8 mouse cellular contexts compared by ENCODE assay signal in genomic region chr1:180811596-180812462, GRCm38 (mm10). TPM values are rescaled to one million over a fixed set of nuclear protein-coding genes. Genes with fewer than 3 reads are reported as not detected.
DNase-seq lines count a peak whose midpoint lies in the region; ATAC-seq and TF ChIP-seq lines count a peak whose summit lies in the region.

No protein-coding gene starts in this region.

- peak overlapping the region; percentile 44 for H3K4me2 ChIP-seq in forebrain, embryonic 16.5 days (ENCODE audit: low read length)
- H3K4me2 ChIP-seq in limb, embryonic 12.5 days = peak overlapping the region; percentile 58

- TF ChIP-seq CTCF in lung, adult 2 months (IDR thresholded peaks at IDR 0.05; ENCODE audit: insufficient read depth, low read length) = peak; percentile 28; the same call in 1 of the 2 replicates

- H3K27me3 ChIP-seq in forebrain, embryonic 16.5 days (replicated peaks; ENCODE audit: control insufficient read depth, insufficient read depth, low read length) = no peaks in the 10 kb centered on the region
- H3K27me3 ChIP-seq in limb, embryonic 12.5 days = no peaks in the 10 kb centered on the region

- peak overlapping the region; percentile 100 for H3K9ac ChIP-seq in forebrain, embryonic 16.5 days (replicated peaks; ENCODE audit: low read depth, low read length)
- peak overlapping the region; percentile 100 for H3K9ac ChIP-seq in limb, embryonic 12.5 days (replicated peaks)

- ATAC-seq in forebrain, embryonic 16.5 days = no peak
- ATAC-seq in limb, embryonic 12.5 days (ENCODE audit: insufficient number of reproducible peaks, insufficient read depth, low FRiP score, low TSS enrichment, low read depth) = no peak
- ATAC-seq in megakaryocyte-erythroid progenitor cell, adult 5-6 weeks (replicated peaks; ENCODE audit: low FRiP score, low TSS enrichment, poor library complexity, severe bottlenecking) = no peak

- no peak for DNase-seq in lung, adult 2 months
- no peak for DNase-seq in lung, postnatal 14 days
- DNase-seq in R1 (ENCODE audit: low read depth, low spot score) = peak; percentile 55
- DNase-seq in natural killer cell, adult 2 months (ENCODE audit: low spot score in 2 of 2) = peak; percentile 36 to 56
- no peak for DNase-seq in urinary bladder, adult 2 months (ENCODE audit: low spot score)

- peak overlapping the region; percentile 70 for H3K4me3 ChIP-seq in lung, adult 2 months (replicated peaks; ENCODE audit: extremely low read depth, low read depth, low read length)
- peak overlapping the region; percentile 88 for H3K4me3 ChIP-seq in forebrain, embryonic 16.5 days (replicated peaks; ENCODE audit: low read length)
- peak overlapping the region; percentile 89 for H3K4me3 ChIP-seq in limb, embryonic 12.5 days (replicated peaks)

- peaks cover 24% of the 10 kb centered on the region for H3K36me3 ChIP-seq in forebrain, embryonic 16.5 days (ENCODE audit: control insufficient read depth, insufficient read depth)
- H3K36me3 ChIP-seq in limb, embryonic 12.5 days = peaks cover 36% of the 10 kb centered on the region

- peaks cover 10% of the 10 kb centered on the region for H3K4me1 ChIP-seq in lung, adult 2 months (ENCODE audit: control insufficient read depth, insufficient read depth, low read length)
- peaks cover 47% of the 10 kb centered on the region for H3K4me1 ChIP-seq in forebrain, embryonic 16.5 days (replicated peaks; ENCODE audit: control insufficient read depth, insufficient read depth, low read length)
- H3K4me1 ChIP-seq in limb, embryonic 12.5 days (replicated peaks) = peaks cover 38% of the 10 kb centered on the region

- TF ChIP-seq POLR2A in lung, adult 2 months (IDR thresholded peaks at IDR 0.05; ENCODE audit: borderline replicate concordance, extremely low read depth, low read depth, low read length) = no peak

- no peaks in the 10 kb centered on the region for H3K9me3 ChIP-seq in forebrain, embryonic 16.5 days (ENCODE audit: control insufficient read depth, low read length)
- H3K9me3 ChIP-seq in limb, embryonic 12.5 days = no peaks in the 10 kb centered on the region

- under 1% methylated on average over 27 of the region's 27 CpGs for WGBS in lung, adult 2 months
- WGBS in forebrain, embryonic 16.5 days = 5% methylated on average over 27 of the region's 27 CpGs
- WGBS in limb, embryonic 12.5 days = 5% methylated on average over 27 of the region's 27 CpGs

- H3K27ac ChIP-seq in forebrain, embryonic 16.5 days (ENCODE audit: low read length) = peak overlapping the region; percentile 99
- H3K27ac ChIP-seq in limb, embryonic 12.5 days = peak overlapping the region; percentile 100

RNA-seq across cellular contexts. Expression of gene H3f3a, which starts 1.9 kb away (rescaled TPM):
- 282 and 339 TPM in 2 replicates for polyA plus RNA-seq in lung, adult 2 months (2012; rRNA removed)
- 3,503 and 3,633 TPM in 2 replicates for polyA plus RNA-seq in forebrain, embryonic 16.5 days (2015; fragmentation: Nextera tagmentation; extraction: Ambion mirVana)
- 3,393 and 3,612 TPM in 2 replicates for polyA plus RNA-seq in limb, embryonic 12.5 days (2016; fragmentation: Nextera tagmentation; extraction: Ambion mirVana)
- total RNA-seq in megakaryocyte-erythroid progenitor cell, adult 5-6 weeks (2014; fragmentation: Nextera tagmentation) = 737 and 1,041 TPM in 2 replicates
- 1,518 and 1,745 TPM in 2 replicates for total RNA-seq in megakaryocyte-erythroid progenitor cell, adult 5-6 weeks (2017)
- polyA plus RNA-seq in urinary bladder, adult 2 months (2012; rRNA removed) = 810 and 870 TPM in 2 replicates

RNA-seq across cellular contexts. Expression of gene Sde2, which starts 39.1 kb away (rescaled TPM):
- polyA plus RNA-seq in lung, adult 2 months (2012; rRNA removed) = 8.7 and 11.1 TPM in 2 replicates
- polyA plus RNA-seq in forebrain, embryonic 16.5 days (2015; fragmentation: Nextera tagmentation; extraction: Ambion mirVana) = 36.6 and 41.9 TPM in 2 replicates
- polyA plus RNA-seq in limb, embryonic 12.5 days (2016; fragmentation: Nextera tagmentation; extraction: Ambion mirVana) = 47.0 and 47.6 TPM in 2 replicates
- total RNA-seq in megakaryocyte-erythroid progenitor cell, adult 5-6 weeks (2014; fragmentation: Nextera tagmentation) = 22.0 and 23.2 TPM in 2 replicates
- 37.6 and 45.7 TPM in 2 replicates for total RNA-seq in megakaryocyte-erythroid progenitor cell, adult 5-6 weeks (2017)
- polyA plus RNA-seq in urinary bladder, adult 2 months (2012; rRNA removed) = 18.3 and 19.0 TPM in 2 replicates

Comparison
In these comparisons a context has a peak if more than half of its experiments do, and no peak if none do; other contexts are left out.
1. DNase-seq: peak in R1 (single experiment) and natural killer cell, adult 2 months (2 of 2); none in lung, adult 2 months (single experiment), lung, postnatal 14 days (single experiment) and urinary bladder, adult 2 months (single experiment).
2. Peak in every context shown above with its lines, with median percentiles within 50 percentile points of each other: H3K4me3 ChIP-seq.